In genomic region chr9:96537615-96537919, GRCm38 (mm10) we compare ENCODE assay signal across 11 mouse cellular contexts. TPM values are rescaled to one million over a fixed set of nuclear protein-coding genes. Genes with fewer than 3 reads are reported as not detected.
DNase-seq lines count a peak whose midpoint lies in the region; ATAC-seq and TF ChIP-seq lines count a peak whose summit lies in the region.
"Had no signal": no experiment of that assay in that cellular context is flagged by ENCODE, and none has a peak within 500 bp of the region (broad histone marks: within the 10 kb centered on the region; RNA-seq: fewer than 3 reads in every experiment).

No protein-coding gene starts in this region.

- peak overlapping the region; percentile 83 for H3K4me2 ChIP-seq in heart, embryonic 14.5 days (ENCODE audit: low read length)
- peak overlapping the region; percentile 77 for H3K4me2 ChIP-seq in lung, embryonic 15.5 days
- H3K4me2 ChIP-seq in embryonic facial prominence, embryonic 14.5 days (ENCODE audit: low read depth, low read length): peak overlapping the region; percentile 65
- H3K4me2 ChIP-seq in stomach, embryonic 15.5 days: peak overlapping the region; percentile 92

- no peak overlapping the region for H3K4me3 ChIP-seq in heart, embryonic 14.5 days (ENCODE audit: control insufficient read depth in 1 of 2, insufficient read depth in 1 of 2, low read depth in 1 of 2, low read length in 2 of 2)
- no peak overlapping the region; the same call in 1 of the 2 replicates for H3K4me3 ChIP-seq in lung, embryonic 15.5 days
- H3K4me3 ChIP-seq in lung, adult 2 months (replicated peaks; ENCODE audit: extremely low read depth, low read depth, low read length): no peak overlapping the region
- H3K4me3 ChIP-seq in embryonic facial prominence, embryonic 14.5 days (ENCODE audit: low read depth, low read length): no peak overlapping the region
- no peak overlapping the region for H3K4me3 ChIP-seq in stomach, embryonic 15.5 days (replicated peaks)

- H3K9ac ChIP-seq in heart, embryonic 14.5 days (ENCODE audit: low read length): no peak overlapping the region
- H3K9ac ChIP-seq in lung, embryonic 15.5 days: no peak overlapping the region
- H3K9ac ChIP-seq in embryonic facial prominence, embryonic 14.5 days (ENCODE audit: low read depth, low read length): no peak overlapping the region; the same call in 1 of the 2 replicates
- H3K9ac ChIP-seq in stomach, embryonic 15.5 days: no peak overlapping the region

- TF ChIP-seq POLR2A in lung, adult 2 months (IDR thresholded peaks at IDR 0.05; ENCODE audit: borderline replicate concordance, extremely low read depth, low read depth, low read length): no peak

- no peak for DNase-seq in heart, adult 18-20 months
- no peak for DNase-seq in lung, adult 2 months
- DNase-seq in embryonic facial prominence, embryonic 14.5 days (ENCODE audit: low spot score): no peak
- no peak for DNase-seq in embryo, embryonic 10 days (ENCODE audit: low spot score)
- no peak for DNase-seq in layer of hippocampus, adult 18-20 months (ENCODE audit: low spot score in 2 of 2)
- DNase-seq: adrenal gland, postnatal 36 days; gastrocnemius, postnatal 25 days had no signal

- H3K9me3 ChIP-seq in heart, embryonic 14.5 days (ENCODE audit: control insufficient read depth, low read length): no peaks in the 10 kb centered on the region
- no peaks in the 10 kb centered on the region for H3K9me3 ChIP-seq in lung, embryonic 15.5 days
- no peaks in the 10 kb centered on the region for H3K9me3 ChIP-seq in embryonic facial prominence, embryonic 14.5 days (ENCODE audit: control insufficient read depth, low read length)
- H3K9me3 ChIP-seq in stomach, embryonic 15.5 days: no peaks in the 10 kb centered on the region
- H3K9me3 ChIP-seq: G1E had no signal

- no peaks in the 10 kb centered on the region for H3K27me3 ChIP-seq in heart, embryonic 14.5 days (ENCODE audit: control insufficient read depth, insufficient read depth, low read length)
- H3K27me3 ChIP-seq in lung, embryonic 15.5 days: no peaks in the 10 kb centered on the region
- H3K27me3 ChIP-seq in embryonic facial prominence, embryonic 14.5 days (replicated peaks; ENCODE audit: control insufficient read depth, insufficient read depth, low read length): no peaks in the 10 kb centered on the region
- H3K27me3 ChIP-seq in stomach, embryonic 15.5 days (replicated peaks): no peaks in the 10 kb centered on the region

- H3K4me1 ChIP-seq in heart, embryonic 14.5 days (ENCODE audit: control insufficient read depth in 2 of 2, insufficient read depth in 2 of 2, low read length in 2 of 2): peaks cover 6 to 12% of the 10 kb centered on the region in 2 experiments; a peak in 2 of 4 replicates
- H3K4me1 ChIP-seq in lung, embryonic 15.5 days: peaks cover 32% of the 10 kb centered on the region
- peaks cover 15% of the 10 kb centered on the region for H3K4me1 ChIP-seq in lung, adult 2 months (ENCODE audit: control insufficient read depth, insufficient read depth, low read length)
- no peaks in the 10 kb centered on the region for H3K4me1 ChIP-seq in embryonic facial prominence, embryonic 14.5 days (ENCODE audit: control insufficient read depth, insufficient read depth, low read length)
- peaks cover 9% of the 10 kb centered on the region for H3K4me1 ChIP-seq in stomach, embryonic 15.5 days

- TF ChIP-seq CTCF in lung, adult 2 months (IDR thresholded peaks at IDR 0.05; ENCODE audit: insufficient read depth, low read length): no peak

- no peak for ATAC-seq in heart, embryonic 14.5 days (ENCODE audit: insufficient number of reproducible peaks, insufficient read depth, low FRiP score, low read depth)
- ATAC-seq in lung, embryonic 15.5 days (ENCODE audit: borderline replicate concordance, extremely low read depth, low FRiP score, low TSS enrichment): 0 out of 2 replicates have a peak, but pooled peaks have one; percentile 9
- no peak for ATAC-seq in embryonic facial prominence, embryonic 14.5 days (ENCODE audit: low read depth)
- ATAC-seq in stomach, embryonic 15.5 days (ENCODE audit: insufficient read depth, low FRiP score, low read depth): 0 out of 2 replicates have a peak, but pooled peaks have one; percentile 21

- 91% methylated on average over 6 of the region's 6 CpGs for WGBS in heart, embryonic 14.5 days
- 90% methylated on average over 6 of the region's 6 CpGs for WGBS in lung, embryonic 15.5 days
- 95% methylated on average over 6 of the region's 6 CpGs for WGBS in lung, adult 2 months
- WGBS in embryonic facial prominence, embryonic 14.5 days: 81% methylated on average over 6 of the region's 6 CpGs
- WGBS in stomach, embryonic 15.5 days: 82% methylated on average over 6 of the region's 6 CpGs

- H3K27ac ChIP-seq in heart, embryonic 14.5 days (replicated peaks in 1 of 2; ENCODE audit: control insufficient read depth in 1 of 2, insufficient read depth in 1 of 2, low read depth in 2 of 2, low read length in 2 of 2): peak overlapping the region in 1 of 2 experiments; percentile 72; a peak in 1 of 4 replicates
- H3K27ac ChIP-seq in lung, embryonic 15.5 days: no peak overlapping the region
- peak overlapping the region; percentile 59 for H3K27ac ChIP-seq in embryonic facial prominence, embryonic 14.5 days (replicated peaks; ENCODE audit: low read depth, low read length)
- no peak overlapping the region; the same call in 1 of the 2 replicates for H3K27ac ChIP-seq in stomach, embryonic 15.5 days

- H3K36me3 ChIP-seq in heart, embryonic 14.5 days (ENCODE audit: control insufficient read depth, insufficient read depth, low read length): peaks cover 14% of the 10 kb centered on the region
- peaks cover 8% of the 10 kb centered on the region for H3K36me3 ChIP-seq in lung, embryonic 15.5 days
- peaks cover 8% of the 10 kb centered on the region for H3K36me3 ChIP-seq in embryonic facial prominence, embryonic 14.5 days (ENCODE audit: control insufficient read depth, insufficient read depth, low read length)
- 0 out of 2 replicates have a peak, but pooled peaks cover 3% of the 10 kb centered on the region for H3K36me3 ChIP-seq in stomach, embryonic 15.5 days

RNA-seq across cellular contexts. Expression of gene Gm28729, which starts 12.5 kb away (rescaled TPM):
- polyA plus RNA-seq in heart, embryonic 14.5 days (2014; fragmentation: Nextera tagmentation; extraction: Ambion mirVana): not detected in 2 replicates
- not detected for total RNA-seq in heart, adult 18-20 months (2021)
- polyA plus RNA-seq in lung, embryonic 15.5 days (2015; fragmentation: Nextera tagmentation; extraction: Ambion mirVana): 0.39 and 0.65 TPM in 2 replicates
- 2.2 and 2.8 TPM in 2 replicates for polyA plus RNA-seq in lung, adult 2 months (2012; rRNA removed)
- 0.13 and 0.64 TPM in 2 replicates for polyA plus RNA-seq in embryonic facial prominence, embryonic 14.5 days (2014; fragmentation: Nextera tagmentation; extraction: Ambion mirVana)
- 0.06 TPM in 1 of 2 replicates, not detected in the other for polyA plus RNA-seq in stomach, embryonic 15.5 days (2015; fragmentation: Nextera tagmentation; extraction: Ambion mirVana)
- under 1 TPM; 0.28 to 0.47 TPM for total RNA-seq in layer of hippocampus, adult 18-20 months (2021)
- total RNA-seq: adrenal gland, postnatal 36 days had no signal
- polyA plus RNA-seq: G1E had no signal

RNA-seq across cellular contexts. Expression of gene Rnf7, which starts 59.1 kb away (rescaled TPM):
- 237 and 257 TPM in 2 replicates for polyA plus RNA-seq in heart, embryonic 14.5 days (2014; fragmentation: Nextera tagmentation; extraction: Ambion mirVana)
- total RNA-seq in heart, adult 18-20 months (2021): 10 to 100 TPM; 71.2 to 86.4 TPM
- polyA plus RNA-seq in lung, embryonic 15.5 days (2015; fragmentation: Nextera tagmentation; extraction: Ambion mirVana): 200 and 209 TPM in 2 replicates
- polyA plus RNA-seq in lung, adult 2 months (2012; rRNA removed): 183 and 200 TPM in 2 replicates
- polyA plus RNA-seq in embryonic facial prominence, embryonic 14.5 days (2014; fragmentation: Nextera tagmentation; extraction: Ambion mirVana): 273 and 278 TPM in 2 replicates
- polyA plus RNA-seq in stomach, embryonic 15.5 days (2015; fragmentation: Nextera tagmentation; extraction: Ambion mirVana): 182 and 201 TPM in 2 replicates
- 10 to 100 TPM; 62.0 to 66.0 TPM for total RNA-seq in layer of hippocampus, adult 18-20 months (2021)

Comparison
In these comparisons a context has a peak if more than half of its experiments do, and no peak if none do; other contexts are left out.
1. ATAC-seq: peak in lung, embryonic 15.5 days (single experiment) and stomach, embryonic 15.5 days (single experiment); none in heart, embryonic 14.5 days (single experiment) and embryonic facial prominence, embryonic 14.5 days (single experiment).
2. Peak in every context shown above with its lines, with median percentiles within 50 percentile points of each other: H3K4me2 ChIP-seq.